Mouse (Mus musculus): Measurements from ENCODE around the gene Lyzl4. TPM values are rescaled to one million over a fixed set of nuclear protein-coding genes. Genes with fewer than 3 reads are reported as not detected.
"Not testable (repeated sequence)": the region's sequence is repeated elsewhere in the genome, so short reads cannot be mapped to it uniquely, and the experiment has no call there.

Lyzl4 gene
- total and polyA plus RNA-seq, 2 experiments from 2014 or later = not detected

- WGBS = 69% methylated on average over 4 of the region's 4 CpGs
- ATAC-seq (ENCODE audit: insufficient read depth, low read depth) (no peak), DNase-seq (ENCODE audit: low spot score) (no peak)
- Histone ChIP-seq H3K27ac (ENCODE audit: low read depth) (no peak overlapping the region), H3K9me3 (replicated peaks; ENCODE audit: control insufficient read depth, low read length) (no peaks in the 10 kb centered on the region), H3K9ac (replicated peaks; ENCODE audit: low read depth, low read length) (no peak overlapping the region), H3K27me3 (ENCODE audit: control insufficient read depth, insufficient read depth, low read length) (no peaks in the 10 kb centered on the region), H3K36me3 (replicated peaks; ENCODE audit: control insufficient read depth, insufficient read depth, low read length) (no peaks in the 10 kb centered on the region), H3K4me2 (ENCODE audit: low read depth, low read length) (no peak overlapping the region), H3K4me1 (ENCODE audit: control insufficient read depth, insufficient read depth) (peaks cover 5% of the 10 kb centered on the region; the same call in 1 of the 2 replicates), H3K4me3 (ENCODE audit: low read depth, low read length) (no peak overlapping the region)
- TF ChIP-seq CTCF (IDR thresholded peaks at IDR 0.05; ENCODE audit: low read depth) (no peak), EP300 (IDR thresholded peaks at IDR 0.05; ENCODE audit: low read depth) (no peak)
These were observed 47.1 kb downstream of the Lyzl4 start for GRCm38 (mm10) chr9:121594771-121595170.

- 84% methylated on average over 3 of the region's 3 CpGs for WGBS
- not testable (repeated sequence) for ATAC-seq (ENCODE audit: insufficient read depth, low read depth); H3K27ac ChIP-seq (ENCODE audit: low read depth); H3K9me3 ChIP-seq (replicated peaks; ENCODE audit: control insufficient read depth, low read length); H3K27me3 ChIP-seq (ENCODE audit: control insufficient read depth, insufficient read depth, low read length); DNase-seq (ENCODE audit: low spot score); H3K4me2 ChIP-seq (ENCODE audit: low read depth, low read length); H3K36me3 ChIP-seq (replicated peaks; ENCODE audit: control insufficient read depth, insufficient read depth, low read length); H3K4me1 ChIP-seq (ENCODE audit: control insufficient read depth, insufficient read depth); H3K9ac ChIP-seq (replicated peaks; ENCODE audit: low read depth, low read length); H3K4me3 ChIP-seq (ENCODE audit: low read depth, low read length)
These were observed 48.1 kb downstream of the Lyzl4 start for GRCm38 (mm10) chr9:121593768-121594167.

GRCm38 (mm10) chr9:121592948-121593550 is 48.8 kb downstream of the Lyzl4 start:
- Histone ChIP-seq H3K4me2 (ENCODE audit: low read depth, low read length) (no peak overlapping the region), H3K27ac (ENCODE audit: low read depth) (no peak overlapping the region), H3K36me3 (replicated peaks; ENCODE audit: control insufficient read depth, insufficient read depth, low read length) (no peaks in the 10 kb centered on the region), H3K9me3 (replicated peaks; ENCODE audit: control insufficient read depth, low read length) (peaks cover 10% of the 10 kb centered on the region; the same call in 1 of the 2 replicates), H3K27me3 (ENCODE audit: control insufficient read depth, insufficient read depth, low read length) (no peaks in the 10 kb centered on the region), H3K9ac (replicated peaks; ENCODE audit: low read depth, low read length) (no peak overlapping the region), H3K4me1 (ENCODE audit: control insufficient read depth, insufficient read depth) (peaks cover 5% of the 10 kb centered on the region; the same call in 1 of the 2 replicates), H3K4me3 (ENCODE audit: low read depth, low read length) (no peak overlapping the region)
- no peak for TF ChIP-seq EP300 (IDR thresholded peaks at IDR 0.05; ENCODE audit: low read depth)
- no peak for TF ChIP-seq CTCF (IDR thresholded peaks at IDR 0.05; ENCODE audit: low read depth)
- DNase-seq (ENCODE audit: low spot score) = no peak
- no peak for ATAC-seq (ENCODE audit: insufficient read depth, low read depth)
- 51% methylated on average over 13 of the region's 13 CpGs for WGBS

GRCm38 (mm10) chr9:121589533-121589932 is 52.4 kb downstream of the Lyzl4 start:
- H3K4me2 ChIP-seq (ENCODE audit: low read depth, low read length) = no peak overlapping the region
- H3K4me1 ChIP-seq (ENCODE audit: control insufficient read depth, insufficient read depth) = peaks cover 5% of the 10 kb centered on the region; the same call in 1 of the 2 replicates
- no peaks in the 10 kb centered on the region for H3K27me3 ChIP-seq (ENCODE audit: control insufficient read depth, insufficient read depth, low read length)
- DNase-seq (ENCODE audit: low spot score) (peak; percentile 4), ATAC-seq (ENCODE audit: insufficient read depth, low read depth) (no peak; the same call in 1 of the 2 replicates)
- no peak overlapping the region for H3K9ac ChIP-seq (replicated peaks; ENCODE audit: low read depth, low read length)
- no peaks in the 10 kb centered on the region for H3K36me3 ChIP-seq (replicated peaks; ENCODE audit: control insufficient read depth, insufficient read depth, low read length)
- TF ChIP-seq CTCF (IDR thresholded peaks at IDR 0.05; ENCODE audit: low read depth) = no peak
- H3K27ac ChIP-seq (ENCODE audit: low read depth) = no peak overlapping the region
- H3K9me3 ChIP-seq (replicated peaks; ENCODE audit: control insufficient read depth, low read length) = peaks cover 12% of the 10 kb centered on the region; the same call in 1 of the 2 replicates
- 54% methylated on average over 2 of the region's 2 CpGs for WGBS
- H3K4me3 ChIP-seq (ENCODE audit: low read depth, low read length) = no peak overlapping the region

- no peak for ATAC-seq (ENCODE audit: insufficient read depth, low read depth)
- Histone ChIP-seq H3K36me3 (replicated peaks; ENCODE audit: control insufficient read depth, insufficient read depth, low read length) (no peaks in the 10 kb centered on the region), H3K4me3 (ENCODE audit: low read depth, low read length) (no peak overlapping the region), H3K27me3 (ENCODE audit: control insufficient read depth, insufficient read depth, low read length) (no peaks in the 10 kb centered on the region), H3K4me2 (ENCODE audit: low read depth, low read length) (no peak overlapping the region), H3K27ac (ENCODE audit: low read depth) (no peak overlapping the region), H3K9me3 (replicated peaks; ENCODE audit: control insufficient read depth, low read length) (peaks cover 9% of the 10 kb centered on the region; the same call in 1 of the 2 replicates), H3K4me1 (ENCODE audit: control insufficient read depth, insufficient read depth) (no peaks in the 10 kb centered on the region), H3K9ac (replicated peaks; ENCODE audit: low read depth, low read length) (no peak overlapping the region)
- DNase-seq (ENCODE audit: low spot score) = no peak
- TF ChIP-seq CTCF (IDR thresholded peaks at IDR 0.05; ENCODE audit: low read depth) (no peak), EP300 (IDR thresholded peaks at IDR 0.05; ENCODE audit: low read depth) (no peak)
- 56% methylated on average over 5 of the region's 5 CpGs for WGBS
These were observed 67.5 kb downstream of the Lyzl4 start for GRCm38 (mm10) chr9:121574380-121574779.

- Histone ChIP-seq H3K9me3 (replicated peaks; ENCODE audit: control insufficient read depth, low read length) (peaks cover 9% of the 10 kb centered on the region; the same call in 1 of the 2 replicates), H3K4me2 (ENCODE audit: low read depth, low read length) (no peak overlapping the region), H3K27me3 (ENCODE audit: control insufficient read depth, insufficient read depth, low read length) (no peaks in the 10 kb centered on the region), H3K27ac (ENCODE audit: low read depth) (no peak overlapping the region), H3K4me3 (ENCODE audit: low read depth, low read length) (no peak overlapping the region), H3K4me1 (ENCODE audit: control insufficient read depth, insufficient read depth) (no peaks in the 10 kb centered on the region), H3K36me3 (replicated peaks; ENCODE audit: control insufficient read depth, insufficient read depth, low read length) (no peaks in the 10 kb centered on the region), H3K9ac (replicated peaks; ENCODE audit: low read depth, low read length) (no peak overlapping the region)
- ATAC-seq (ENCODE audit: insufficient read depth, low read depth) = no peak
- WGBS = 28% methylated on average over 1 of the region's 1 CpGs
- TF ChIP-seq EP300 (IDR thresholded peaks at IDR 0.05; ENCODE audit: low read depth) (no peak), CTCF (IDR thresholded peaks at IDR 0.05; ENCODE audit: low read depth) (no peak)
- DNase-seq (ENCODE audit: low spot score) = no peak
These were observed 73.4 kb downstream of the Lyzl4 start for GRCm38 (mm10) chr9:121568451-121568850.

All from heart, postnatal 0 days (tissue).